Mouse (Mus musculus): Measurements from ENCODE around the gene Mob2. TPM values are rescaled to one million over a fixed set of nuclear protein-coding genes. Genes with fewer than 3 reads are reported as not detected.

Mob2 gene
- polyA plus RNA-seq, 1 experiment: 29.5 TPM

DNA sequence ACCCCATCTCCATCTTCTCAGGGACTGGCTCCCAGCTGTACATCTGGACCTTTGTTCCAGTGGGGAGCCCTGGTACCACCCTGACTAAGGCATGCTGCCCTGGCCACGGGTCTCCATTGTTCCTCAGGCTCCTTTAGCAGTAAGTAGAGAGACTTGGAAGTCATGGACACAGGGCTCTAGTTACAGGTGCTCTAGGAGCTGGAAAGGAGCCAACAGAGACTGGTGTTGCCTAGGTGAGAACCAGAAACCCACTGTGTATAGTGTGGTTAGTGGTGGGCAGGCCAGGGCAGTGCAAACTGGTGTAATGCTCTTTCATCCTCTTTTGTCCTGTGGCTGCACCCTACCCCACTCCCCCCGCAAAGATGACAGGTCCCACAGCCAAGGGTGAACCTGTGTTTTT lies 69.7 kb downstream of the Mob2 start:
- Histone ChIP-seq H3K27ac (ENCODE audit: insufficient read depth, low read depth, low read length) (no peak overlapping the region), H3K4me3 (ENCODE audit: insufficient read depth, low read length) (no peak overlapping the region), H3K4me1 (ENCODE audit: control insufficient read depth, insufficient read depth, low read length) (no peaks in the 10 kb centered on the region)
- TF ChIP-seq CTCF (IDR thresholded peaks at IDR 0.05; ENCODE audit: low read depth, low read length) (no peak), POLR2A (IDR thresholded peaks at IDR 0.05; ENCODE audit: borderline replicate concordance, low read depth, low read length) (no peak)

DNA sequence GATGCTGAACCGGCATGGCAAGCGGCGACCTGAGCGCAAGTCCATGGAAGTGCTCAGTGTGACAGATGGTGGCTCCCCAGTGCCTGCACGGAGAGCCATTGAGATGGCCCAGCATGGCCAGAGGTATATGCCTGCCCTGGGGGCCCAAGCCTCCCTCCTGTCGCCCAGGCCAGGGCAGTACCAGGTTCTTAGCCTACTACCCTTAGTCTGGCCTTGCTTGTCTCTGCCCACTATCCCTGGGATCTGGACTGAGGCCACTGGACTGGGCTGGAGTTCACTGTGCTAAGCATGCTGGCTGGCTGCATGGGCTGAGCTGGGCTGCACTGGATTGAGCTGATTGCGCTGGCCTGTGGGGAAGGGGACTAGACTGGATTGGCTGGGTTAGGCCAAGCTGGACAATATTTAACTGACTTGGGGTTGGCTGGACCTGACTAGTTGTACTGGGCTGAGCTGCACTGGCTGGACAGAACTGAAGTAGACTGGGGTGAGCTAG lies 72.5 kb downstream of the Mob2 start:
- TF ChIP-seq CTCF (IDR thresholded peaks at IDR 0.05; ENCODE audit: low read depth, low read length): no peak
- no peak for TF ChIP-seq POLR2A (IDR thresholded peaks at IDR 0.05; ENCODE audit: borderline replicate concordance, low read depth, low read length)
- no peak overlapping the region for H3K27ac ChIP-seq (ENCODE audit: insufficient read depth, low read depth, low read length)
- H3K4me1 ChIP-seq (ENCODE audit: control insufficient read depth, insufficient read depth, low read length): no peaks in the 10 kb centered on the region
- H3K4me3 ChIP-seq (ENCODE audit: insufficient read depth, low read length): no peak overlapping the region

DNA sequence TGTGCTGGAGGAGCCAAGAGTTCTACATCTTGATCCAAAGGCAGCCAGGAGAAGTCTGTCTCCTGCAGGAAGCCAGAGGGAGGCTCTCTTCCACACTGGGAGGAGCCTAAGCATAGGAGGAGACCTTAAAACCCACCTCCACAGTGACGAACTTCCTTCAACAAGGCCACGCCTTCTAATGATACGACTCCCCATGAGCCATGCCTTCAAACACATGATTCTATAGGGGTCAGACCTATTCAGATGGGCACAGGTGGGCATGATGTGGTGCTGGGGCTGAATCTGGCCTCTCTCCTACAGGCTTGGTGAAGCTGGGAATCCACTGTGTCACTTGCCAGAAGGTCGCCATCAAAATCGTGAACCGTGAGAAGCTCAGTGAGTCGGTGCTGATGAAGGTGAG lies 79.6 kb downstream of the Mob2 start:
- TF ChIP-seq CTCF (IDR thresholded peaks at IDR 0.05; ENCODE audit: low read depth, low read length) (no peak), POLR2A (IDR thresholded peaks at IDR 0.05; ENCODE audit: borderline replicate concordance, low read depth, low read length) (no peak)
- Histone ChIP-seq H3K4me3 (ENCODE audit: insufficient read depth, low read length) (no peak overlapping the region), H3K4me1 (ENCODE audit: control insufficient read depth, insufficient read depth, low read length) (no peaks in the 10 kb centered on the region), H3K27ac (ENCODE audit: insufficient read depth, low read depth, low read length) (no peak overlapping the region)

DNA sequence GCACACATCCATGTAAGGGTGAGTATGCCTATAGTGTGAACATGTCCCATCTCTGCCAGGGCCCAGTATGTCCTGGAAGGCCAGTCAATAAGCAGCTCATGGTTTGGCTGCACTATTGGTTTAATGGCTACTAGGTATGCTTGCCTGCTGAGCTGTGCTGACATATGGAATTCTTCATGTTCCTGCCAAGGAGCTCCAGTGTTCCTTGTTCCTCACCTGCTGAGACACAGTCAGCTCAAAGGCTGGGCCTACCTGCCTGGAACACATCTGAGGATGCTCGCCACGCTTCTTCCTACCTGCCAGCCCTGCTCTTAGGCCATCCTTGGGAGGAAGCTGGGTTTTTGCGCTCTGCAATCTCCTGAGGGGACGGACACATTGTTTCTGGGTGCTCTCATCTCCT lies 81.6 kb downstream of the Mob2 start:
- no peak overlapping the region for H3K4me3 ChIP-seq (ENCODE audit: insufficient read depth, low read length)
- H3K27ac ChIP-seq (ENCODE audit: insufficient read depth, low read depth, low read length): no peak overlapping the region
- no peak for TF ChIP-seq POLR2A (IDR thresholded peaks at IDR 0.05; ENCODE audit: borderline replicate concordance, low read depth, low read length)
- TF ChIP-seq CTCF (IDR thresholded peaks at IDR 0.05; ENCODE audit: low read depth, low read length): no peak
- H3K4me1 ChIP-seq (ENCODE audit: control insufficient read depth, insufficient read depth, low read length): no peaks in the 10 kb centered on the region

DNA sequence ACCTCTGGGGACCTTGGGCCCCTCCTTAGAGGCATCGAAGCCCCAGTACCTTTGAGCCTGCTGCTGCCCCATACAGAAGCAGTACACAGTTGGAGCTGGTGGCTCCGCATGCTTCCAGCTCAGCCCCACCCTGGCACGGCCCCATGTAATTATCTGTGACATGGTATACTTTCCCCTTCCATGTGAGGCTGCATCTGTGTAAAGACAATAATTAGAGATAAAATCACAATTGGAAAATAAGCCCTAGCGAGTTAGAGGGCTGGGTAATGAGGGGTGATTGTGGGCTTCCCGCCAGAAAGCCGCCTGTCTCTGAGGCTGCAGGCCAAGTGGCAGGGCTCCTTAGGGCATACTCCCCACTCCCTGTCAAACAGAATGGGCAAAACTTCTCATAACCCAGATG lies 82.9 kb downstream of the Mob2 start:
- H3K4me3 ChIP-seq (ENCODE audit: insufficient read depth, low read length): no peak overlapping the region
- TF ChIP-seq CTCF (IDR thresholded peaks at IDR 0.05; ENCODE audit: low read depth, low read length) (no peak), POLR2A (IDR thresholded peaks at IDR 0.05; ENCODE audit: borderline replicate concordance, low read depth, low read length) (no peak)
- no peak overlapping the region for H3K27ac ChIP-seq (ENCODE audit: insufficient read depth, low read depth, low read length)
- no peaks in the 10 kb centered on the region for H3K4me1 ChIP-seq (ENCODE audit: control insufficient read depth, insufficient read depth, low read length)

DNA sequence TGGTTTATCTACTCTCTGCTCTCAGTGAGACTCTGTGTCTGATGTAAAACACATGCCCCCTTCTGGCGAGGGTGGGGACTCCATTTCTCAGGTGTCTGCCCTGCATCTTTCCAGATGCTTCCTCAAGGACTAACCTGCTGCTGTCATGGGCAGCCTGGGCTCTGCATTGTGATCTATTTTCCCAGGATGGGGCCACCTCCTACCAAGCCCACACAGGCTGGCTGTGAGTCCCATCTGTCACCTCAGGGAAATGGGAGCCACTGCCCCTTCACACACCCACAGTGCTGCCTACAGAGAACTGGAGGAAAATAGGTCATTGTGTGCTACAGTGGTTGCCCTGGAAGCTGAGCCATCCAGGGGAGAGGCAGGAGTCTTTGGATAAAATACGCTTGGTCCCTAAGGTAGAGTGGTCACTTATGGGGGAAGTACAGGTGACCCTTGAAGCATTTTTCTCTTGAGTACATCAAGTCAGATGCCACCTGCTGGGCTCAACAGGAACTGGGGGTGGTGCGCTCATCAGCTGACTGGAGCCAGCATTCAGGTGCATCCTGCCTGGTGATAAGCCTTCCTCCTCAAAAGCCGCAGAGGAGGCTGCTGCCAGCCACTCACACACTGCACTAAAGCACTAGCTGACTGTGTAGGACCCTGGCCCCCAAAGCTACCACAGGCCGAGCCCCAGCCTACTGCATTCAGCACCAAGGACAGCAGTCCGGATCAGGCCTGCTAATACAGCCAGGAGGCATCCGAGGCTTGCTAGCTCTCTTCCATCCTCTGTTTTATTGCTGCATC lies 87.8 kb downstream of the Mob2 start:
- no peak overlapping the region for H3K27ac ChIP-seq (ENCODE audit: insufficient read depth, low read depth, low read length)
- H3K4me3 ChIP-seq (ENCODE audit: insufficient read depth, low read length): no peak overlapping the region
- H3K4me1 ChIP-seq (ENCODE audit: control insufficient read depth, insufficient read depth, low read length): no peaks in the 10 kb centered on the region
- TF ChIP-seq POLR2A (IDR thresholded peaks at IDR 0.05; ENCODE audit: borderline replicate concordance, low read depth, low read length): no peak
- TF ChIP-seq CTCF (IDR thresholded peaks at IDR 0.05; ENCODE audit: low read depth, low read length): no peak; the same call in 1 of the 2 replicates

DNA sequence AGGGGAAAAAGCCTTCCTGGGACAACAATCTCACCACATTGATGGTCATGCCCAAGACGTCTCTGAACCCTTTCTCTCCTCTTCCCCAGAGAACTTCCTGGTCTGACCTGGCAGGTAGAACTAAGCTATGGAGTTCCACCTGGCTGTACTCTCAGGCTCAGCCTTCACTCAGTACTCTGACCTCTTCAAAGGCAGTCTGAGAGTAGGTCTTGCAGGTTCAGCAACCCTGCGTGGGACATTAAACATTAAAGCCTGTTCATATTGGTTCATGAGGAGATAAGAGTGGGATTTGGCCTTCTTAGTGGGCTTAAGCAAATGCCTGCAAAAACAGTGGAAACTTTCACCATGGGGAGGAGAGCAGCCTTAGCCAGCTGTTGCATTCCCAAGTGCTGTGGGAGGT lies 94.6 kb downstream of the Mob2 start:
- Histone ChIP-seq H3K4me1 (ENCODE audit: control insufficient read depth, insufficient read depth, low read length) (no peaks in the 10 kb centered on the region), H3K27ac (ENCODE audit: insufficient read depth, low read depth, low read length) (no peak overlapping the region), H3K4me3 (ENCODE audit: insufficient read depth, low read length) (no peak overlapping the region)
- TF ChIP-seq CTCF (IDR thresholded peaks at IDR 0.05; ENCODE audit: low read depth, low read length): no peak
- TF ChIP-seq POLR2A (IDR thresholded peaks at IDR 0.05; ENCODE audit: borderline replicate concordance, low read depth, low read length): no peak

DNA sequence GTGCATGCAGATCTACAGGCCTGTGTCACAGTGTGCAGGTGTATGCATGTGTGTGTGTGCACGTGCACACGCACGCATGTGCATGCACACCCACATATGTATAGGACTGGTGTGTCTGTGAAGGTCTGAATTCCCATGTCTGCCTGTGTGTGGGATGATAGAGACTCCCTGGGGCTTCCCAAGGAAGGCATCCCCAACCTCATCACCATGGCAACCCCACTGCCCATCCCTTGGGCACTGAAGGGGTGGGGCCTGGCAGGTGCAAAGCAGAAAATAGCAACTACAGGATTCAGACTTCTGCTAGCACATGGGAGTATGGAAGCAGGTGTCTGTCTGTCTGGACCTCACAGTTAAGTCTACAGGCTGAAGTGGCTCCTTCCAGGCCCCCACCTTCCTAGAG lies 98.3 kb downstream of the Mob2 start:
- TF ChIP-seq CTCF (IDR thresholded peaks at IDR 0.05; ENCODE audit: low read depth, low read length) (no peak), POLR2A (IDR thresholded peaks at IDR 0.05; ENCODE audit: borderline replicate concordance, low read depth, low read length) (no peak)

DNA sequence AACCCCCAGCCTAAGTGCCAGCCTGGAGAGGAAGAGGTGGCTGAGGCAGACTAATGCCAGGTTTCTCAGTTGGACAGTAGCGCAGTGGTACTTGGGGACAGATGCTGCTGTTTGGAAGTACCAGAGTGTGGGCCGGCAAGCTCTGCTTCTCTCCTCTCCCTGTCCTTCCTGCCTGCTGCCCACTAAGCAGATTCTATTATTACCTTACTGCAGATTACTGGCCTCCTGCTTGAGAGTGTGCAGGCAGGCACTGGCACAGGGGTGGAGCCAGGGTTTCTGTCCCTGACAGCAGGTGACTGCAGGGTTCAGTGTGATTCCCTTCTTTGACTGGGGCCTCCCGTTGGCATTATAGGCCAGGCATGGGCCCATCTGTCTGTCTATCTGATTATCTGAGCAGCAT lies 99.4 kb downstream of the Mob2 start:
- no peak overlapping the region for H3K27ac ChIP-seq (ENCODE audit: insufficient read depth, low read depth, low read length)
- H3K4me3 ChIP-seq (ENCODE audit: insufficient read depth, low read length): no peak overlapping the region
- H3K4me1 ChIP-seq (ENCODE audit: control insufficient read depth, insufficient read depth, low read length): no peaks in the 10 kb centered on the region
- no peak for TF ChIP-seq POLR2A (IDR thresholded peaks at IDR 0.05; ENCODE audit: borderline replicate concordance, low read depth, low read length)
- no peak for TF ChIP-seq CTCF (IDR thresholded peaks at IDR 0.05; ENCODE audit: low read depth, low read length)

More for the DNA sequence above, 98.3 kb downstream of the Mob2 start:
- Histone ChIP-seq H3K4me1 (ENCODE audit: control insufficient read depth, insufficient read depth, low read length) (no peaks in the 10 kb centered on the region), H3K4me3 (ENCODE audit: insufficient read depth, low read length) (no peak overlapping the region), H3K27ac (ENCODE audit: insufficient read depth, low read depth, low read length) (no peak overlapping the region)

DNA sequence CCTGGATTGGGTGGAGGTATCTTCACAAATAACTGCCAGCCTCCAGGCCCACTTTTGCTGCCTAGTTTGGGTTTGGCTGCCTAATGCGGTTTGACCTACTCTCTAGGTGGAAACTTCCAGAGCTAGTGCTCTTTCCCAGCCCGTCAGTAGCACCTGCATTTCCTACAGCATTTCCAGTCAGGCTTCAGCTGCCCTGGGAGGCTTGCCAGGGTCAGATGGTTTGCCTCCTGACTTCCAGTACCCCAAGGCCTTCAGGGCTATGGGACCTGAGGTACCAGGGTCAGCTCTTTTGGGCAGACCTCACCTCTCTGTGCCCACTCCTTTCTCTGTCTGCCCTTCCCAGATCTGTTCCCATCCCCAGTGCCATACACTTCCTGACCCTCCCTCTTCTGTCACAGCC lies 99.9 kb downstream of the Mob2 start:
- Histone ChIP-seq H3K27ac (ENCODE audit: insufficient read depth, low read depth, low read length) (no peak overlapping the region), H3K4me3 (ENCODE audit: insufficient read depth, low read length) (no peak overlapping the region), H3K4me1 (ENCODE audit: control insufficient read depth, insufficient read depth, low read length) (no peaks in the 10 kb centered on the region)
- TF ChIP-seq CTCF (IDR thresholded peaks at IDR 0.05; ENCODE audit: low read depth, low read length) (no peak), POLR2A (IDR thresholded peaks at IDR 0.05; ENCODE audit: borderline replicate concordance, low read depth, low read length) (no peak)
